Mouse (Mus musculus) large intestine, adult 2 months (tissue): ENCODE results near the gene Gcgr. TPM values are rescaled to one million over a fixed set of nuclear protein-coding genes. Genes with fewer than 3 reads are reported as not detected.
A peak's percentile ranks its signal among the peaks of the same experiment; 100 is the strongest.
"Not testable (repeated sequence)": the region's sequence is repeated elsewhere in the genome, so short reads cannot be mapped to it uniquely, and the experiment has no call there.

Experiments
- DNase-seq: peaks from one replicate; pipeline ENCODE4 v3.0.0-alpha.2; 2012; ENCODE audit warnings: low read depth, low spot score
- WGBS: fragments of 180-500 bp; shearing (Covaris S2); methylation state at CpG from one replicate; pipeline ENCODE4 v1.1.7; 2018; 5-methylcytosine and 5-hydroxymethylcytosine counted together
- polyA plus RNA-seq: library from polyadenylated mRNA; depleted of rRNA; stranded (reverse); fragments of >200 nt; gene quantifications from 2 replicates; pipeline ENCODE4 v1.2.3, GENCODE M21; 2012

The Gcgr gene
- polyA plus RNA-seq, 1 experiment: 0.90 TPM

DNA sequence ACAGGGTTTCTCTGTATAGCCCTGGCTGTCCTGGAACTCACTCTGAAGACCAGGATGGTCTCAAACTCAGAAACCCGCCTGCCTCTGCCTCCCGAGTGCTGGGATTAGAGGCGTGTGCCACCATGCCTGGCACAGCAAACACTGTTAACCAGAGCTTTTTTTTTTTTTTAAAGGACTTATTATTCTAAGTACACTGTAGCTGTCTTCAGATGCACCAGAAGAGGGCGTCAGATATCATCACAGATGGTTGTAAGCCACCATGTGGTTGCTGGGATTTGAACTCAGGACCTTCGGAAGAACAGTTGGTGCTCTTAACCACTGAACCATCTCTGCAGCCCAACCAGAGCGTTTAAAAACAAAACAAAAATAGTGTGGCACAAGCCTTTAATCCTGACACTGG lies 28.3 kb downstream of the Gcgr start:
- not testable (repeated sequence) for DNase-seq
- WGBS: 82% methylated on average over 6 of the region's 6 CpGs

DNA sequence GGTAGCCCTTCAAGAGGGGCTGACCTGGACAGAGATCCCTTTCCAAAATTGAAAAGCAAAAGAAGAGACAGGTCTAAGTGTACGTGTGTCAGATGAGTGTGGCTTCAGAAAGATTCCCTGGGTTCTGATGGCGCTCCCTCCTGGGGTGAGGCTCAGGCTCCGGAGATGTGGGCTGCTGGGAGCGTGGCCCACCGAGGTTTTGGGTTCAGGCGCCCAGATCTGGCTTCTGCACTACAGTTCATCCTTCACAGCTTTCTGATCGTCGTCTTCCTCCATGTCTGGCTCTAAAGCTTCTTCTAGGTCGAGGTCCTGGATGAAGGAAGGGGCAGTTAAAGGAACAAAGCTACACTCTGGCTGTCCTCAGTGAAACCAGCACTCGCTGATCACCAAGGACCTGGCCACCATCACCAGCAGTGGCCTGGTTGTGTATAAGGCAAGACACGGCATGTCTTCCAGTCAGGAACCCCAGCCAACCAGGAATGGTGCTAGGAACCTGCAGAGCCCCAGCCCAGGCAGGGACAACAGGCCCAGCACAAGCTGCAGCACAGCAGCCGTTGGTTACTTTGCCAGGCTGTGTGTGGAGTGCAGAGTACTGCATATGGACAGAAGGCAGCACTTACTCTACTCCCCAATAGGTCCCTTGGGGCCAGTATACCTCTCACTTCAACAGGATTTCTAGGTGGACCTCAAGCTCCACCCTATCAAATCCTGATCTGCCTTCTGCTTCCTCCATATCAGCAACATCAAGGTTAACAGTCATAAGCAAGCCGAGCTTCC lies 30.6 kb downstream of the Gcgr start:
- DNase-seq: no peak

DNA sequence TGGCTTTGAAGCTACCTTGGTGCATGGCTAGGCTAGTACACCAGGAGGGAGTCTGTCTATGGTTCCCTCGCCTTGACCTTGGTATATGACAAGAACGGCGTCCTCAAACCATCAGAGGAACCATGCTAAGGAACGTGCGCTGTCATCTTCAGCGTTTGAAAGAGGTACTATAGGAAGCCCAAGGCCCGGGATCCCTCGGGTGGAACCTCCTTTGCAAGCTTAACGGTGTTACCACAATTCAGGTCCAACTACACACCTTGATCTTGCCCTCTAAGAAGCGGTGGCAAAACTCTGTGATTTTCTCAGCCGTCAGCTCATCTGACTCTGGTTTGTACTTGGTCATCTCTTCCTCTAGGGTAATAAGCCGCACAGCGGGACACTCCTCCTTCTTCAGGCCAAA lies 32.5 kb downstream of the Gcgr start:
- 93% methylated on average over 13 of the region's 13 CpGs for WGBS
- no peak for DNase-seq

More for the DNA sequence above, 30.6 kb downstream of the Gcgr start:
- WGBS: 89% methylated on average over 13 of the region's 13 CpGs

- DNase-seq: no peak
- 79% methylated on average over 9 of the region's 9 CpGs for WGBS
Measured at GRCm38 (mm10) chr11:120565114-120565513, 34.6 kb downstream of the Gcgr start.

DNA sequence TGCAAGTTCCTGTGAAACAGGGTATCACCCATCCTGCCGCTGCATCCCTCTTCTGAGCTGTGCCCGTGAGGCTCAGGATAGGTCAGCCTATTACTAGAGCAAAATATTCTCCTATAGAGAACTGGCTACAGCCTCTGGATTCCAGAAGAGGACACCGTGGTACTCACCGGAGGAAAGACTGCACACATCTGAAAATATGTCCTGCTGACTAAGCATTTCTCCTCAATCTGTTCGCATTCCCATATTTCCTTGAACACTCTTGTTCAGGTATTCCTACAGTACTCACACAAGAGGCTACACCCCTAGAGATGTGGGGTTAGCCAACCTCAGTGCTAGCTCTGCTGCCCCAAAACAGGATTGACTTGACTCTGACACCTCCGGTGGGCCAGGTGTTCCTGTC lies 37.8 kb downstream of the Gcgr start:
- WGBS: 85% methylated on average over 6 of the region's 6 CpGs
- no peak for DNase-seq

DNA sequence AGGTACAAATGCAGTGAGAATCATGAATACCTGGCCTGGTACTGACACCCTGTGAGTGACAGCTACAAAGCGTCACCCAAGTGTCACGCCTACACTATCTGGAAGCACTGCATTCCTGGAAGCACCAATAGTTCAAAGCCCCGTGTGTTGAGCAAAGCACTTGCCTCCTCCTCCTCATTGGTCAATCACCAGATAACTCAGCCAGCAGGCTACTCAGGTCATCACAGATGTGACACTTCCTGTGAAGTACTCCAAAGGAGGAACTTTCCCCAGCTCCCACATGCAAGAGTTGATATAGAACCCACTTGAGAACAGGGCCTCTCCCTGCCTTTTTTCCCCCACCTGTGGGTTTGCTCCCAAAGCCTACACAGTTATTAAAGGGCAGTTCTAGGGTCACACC lies 40.6 kb downstream of the Gcgr start:
- no peak for DNase-seq
- WGBS: 45% methylated on average over 3 of the region's 3 CpGs

GRCm38 (mm10) chr11:120571754-120572416 lies 41.4 kb downstream of the Gcgr start:
- no peak for DNase-seq
- WGBS: 2% methylated on average over 11 of the region's 11 CpGs

GRCm38 (mm10) chr11:120572417-120572751 lies 41.9 kb downstream of the Gcgr start:
- WGBS: under 1% methylated on average over 24 of the region's 24 CpGs
- DNase-seq: no peak

- under 1% methylated on average over 94 of the region's 94 CpGs for WGBS
- peak; percentile 98 for DNase-seq
Measured at GRCm38 (mm10) chr11:120572752-120573584, 42.5 kb downstream of the Gcgr start, which contains the start of gene P4hb. TSS of gene P4hb (minus strand) at chr11:120573253.

- no peak for DNase-seq
- under 1% methylated on average over 23 of the region's 23 CpGs for WGBS
Measured at GRCm38 (mm10) chr11:120573585-120574277, 43.2 kb downstream of the Gcgr start.

GRCm38 (mm10) chr11:120574278-120574600 lies 43.7 kb downstream of the Gcgr start:
- WGBS: 27% methylated on average over 5 of the region's 5 CpGs
- DNase-seq: no peak

DNA sequence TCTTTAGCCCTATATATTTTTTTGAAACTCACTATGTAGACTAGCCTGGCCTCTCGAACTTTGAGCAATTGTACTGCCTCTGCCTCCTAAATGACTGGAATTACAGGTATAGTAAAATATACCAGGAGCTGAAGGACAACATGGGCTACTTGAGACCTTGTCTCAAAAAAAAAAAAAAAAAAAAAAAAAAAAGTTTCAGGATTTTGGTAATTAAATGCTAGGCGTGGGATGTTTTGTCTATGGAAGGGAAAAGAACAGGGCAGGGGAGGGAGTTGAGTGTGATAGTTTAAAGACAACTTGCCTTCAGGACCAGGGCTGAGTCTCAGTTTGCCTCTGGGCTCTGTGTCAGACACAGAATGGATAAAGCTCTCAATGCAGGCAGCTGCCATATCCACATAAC lies 44.5 kb downstream of the Gcgr start:
- no peak for DNase-seq
- 69% methylated on average over 2 of the region's 2 CpGs for WGBS

GRCm38 (mm10) chr11:120575940-120576339 lies 45.4 kb downstream of the Gcgr start:
- no peak for DNase-seq

DNA sequence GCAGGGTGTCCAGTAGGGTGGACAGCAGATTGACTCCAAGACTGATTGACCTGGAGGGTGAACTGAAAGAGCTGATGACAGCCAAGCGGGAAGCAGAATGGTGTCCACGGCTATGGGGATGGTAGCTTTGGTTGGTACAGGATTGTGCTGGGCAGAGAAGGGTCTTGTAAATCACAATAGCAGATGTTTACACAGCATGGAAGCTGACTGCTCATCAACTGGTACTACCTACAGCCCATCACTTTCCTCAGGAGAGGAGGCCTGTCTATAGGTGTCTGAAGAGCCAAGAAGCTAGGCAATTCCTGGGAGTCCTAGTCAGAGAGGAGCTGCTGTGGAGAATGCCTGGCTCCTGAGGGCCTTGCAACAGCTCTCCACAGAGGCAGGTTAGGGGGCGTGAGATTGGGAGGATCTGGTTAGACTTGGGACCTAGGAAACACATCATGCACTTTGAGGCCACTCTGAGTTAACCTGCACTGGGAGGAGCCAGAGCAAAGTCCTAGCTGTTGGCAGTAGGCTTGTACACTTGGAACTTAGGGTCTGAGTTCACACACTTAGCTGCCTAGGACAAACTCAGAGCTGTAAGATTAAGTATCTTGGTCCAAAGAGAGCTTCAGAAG lies 46.0 kb downstream of the Gcgr start:
- WGBS: 74% methylated on average over 3 of the region's 3 CpGs
- DNase-seq: no peak

- WGBS: 67% methylated on average over 7 of the region's 7 CpGs
- DNase-seq: no peak
Measured at GRCm38 (mm10) chr11:120577211-120578023, 46.9 kb downstream of the Gcgr start.

DNA sequence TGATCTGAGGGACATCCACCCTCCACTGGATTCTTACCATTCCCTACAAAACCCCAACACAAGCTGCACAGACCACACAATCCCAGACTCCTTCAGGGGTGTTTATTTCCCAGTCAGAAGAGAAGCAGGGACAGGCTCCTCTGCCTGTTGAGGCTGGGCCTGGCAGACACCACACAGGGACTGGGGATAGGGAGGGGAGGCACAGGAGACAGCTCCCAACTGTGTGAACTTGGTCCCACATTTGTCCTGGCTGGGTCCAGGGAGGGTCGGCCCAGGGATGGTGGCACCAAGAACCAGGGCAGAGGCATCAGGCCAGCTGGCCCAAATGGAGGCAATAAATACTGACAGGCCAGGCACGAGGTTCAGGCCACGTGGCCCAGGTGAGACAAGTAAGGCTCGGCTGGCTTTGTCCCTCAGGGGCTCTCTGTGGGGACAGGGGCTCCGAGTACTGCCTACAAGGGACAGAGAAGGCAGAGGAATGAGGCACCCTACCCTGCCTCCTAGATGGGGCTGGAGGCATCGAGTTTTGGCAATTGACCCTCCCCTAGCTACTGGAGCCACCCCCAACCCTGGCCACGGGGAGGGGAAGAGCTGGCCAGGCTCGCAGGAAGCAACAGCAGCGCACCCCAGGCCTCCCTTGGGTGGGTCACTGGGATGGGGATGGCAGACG lies 47.7 kb downstream of the Gcgr start:
- 59% methylated on average over 10 of the region's 10 CpGs for WGBS
- DNase-seq: no peak

- DNase-seq: no peak
- 88% methylated on average over 11 of the region's 11 CpGs for WGBS
Measured at GRCm38 (mm10) chr11:120578694-120579243, 48.3 kb downstream of the Gcgr start.
